Mouse (Mus musculus): Measurements from ENCODE around the gene Btbd35f18. TPM values are rescaled to one million over a fixed set of nuclear protein-coding genes. Genes with fewer than 3 reads are reported as not detected.
"Not testable (repeated sequence)": the region's sequence is repeated elsewhere in the genome, so short reads cannot be mapped to it uniquely, and the experiment has no call there.

Btbd35f18 gene
- total RNA-seq (2021), result not detected
- long read RNA-seq, experiment 1, result 0 reads
- long read RNA-seq, experiment 2, result 0 reads

- DNase-seq (ENCODE audit: low spot score in 2 of 2); intact Hi-C loops (cut with DNase I): not testable (repeated sequence)
Measured at GRCm38 (mm10) chrX:3699933-3700332, at the start of gene Btbd35f18. Gene Btbd35f18 (plus strand): TSS chrX:3700233.

Other genes starting within 250 kb of the Btbd35f18 start
- gene Btbd35f10, start 52.7 kb downstream of the Btbd35f18 start, total RNA-seq (2021), result not detected